Mouse (Mus musculus) cerebellum, postnatal 10 days (tissue): ENCODE measurements at regions not wholly inside any gene's neighbourhood (a gene's known extent, or its start where the extent isn't known, plus 50 kb on each side); places are given as distances from the start of the nearest gene placed in this dataset.

Experiments used
- DNase-seq, 2 experiments: peaks; one replicate each; pipeline ENCODE4 v3.0.0; 2021; ENCODE audit warnings: mixed read lengths in 2 of 2

DNA sequence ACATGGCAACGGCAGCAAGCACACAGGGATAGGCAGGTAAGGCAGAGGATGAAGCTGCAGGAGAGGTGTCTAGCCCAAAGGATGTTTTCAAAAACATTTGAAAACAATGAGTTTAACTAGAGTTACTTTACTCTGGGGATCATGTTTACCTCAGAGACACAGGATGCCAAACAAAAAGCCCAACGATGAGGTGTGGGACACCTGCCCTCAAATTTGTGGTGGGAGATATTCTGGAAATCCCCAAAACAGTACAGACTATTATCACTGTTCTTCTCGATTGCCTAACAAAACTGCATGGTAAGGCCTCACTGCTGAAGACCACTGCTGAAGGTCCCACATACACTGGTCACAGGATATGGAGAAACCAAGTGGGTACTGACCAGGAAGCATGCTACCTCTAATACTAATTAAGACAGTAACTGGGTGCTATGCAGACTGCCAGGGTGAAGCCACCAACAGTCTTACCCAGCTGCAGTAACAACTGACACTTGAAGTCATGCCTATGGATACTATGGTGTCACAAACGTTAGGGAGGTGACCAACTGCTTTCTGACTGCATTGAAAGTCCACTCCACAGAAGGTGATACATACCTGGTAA, 197.1 kb upstream of the Mkln1 start:
- no peak for DNase-seq

DNA sequence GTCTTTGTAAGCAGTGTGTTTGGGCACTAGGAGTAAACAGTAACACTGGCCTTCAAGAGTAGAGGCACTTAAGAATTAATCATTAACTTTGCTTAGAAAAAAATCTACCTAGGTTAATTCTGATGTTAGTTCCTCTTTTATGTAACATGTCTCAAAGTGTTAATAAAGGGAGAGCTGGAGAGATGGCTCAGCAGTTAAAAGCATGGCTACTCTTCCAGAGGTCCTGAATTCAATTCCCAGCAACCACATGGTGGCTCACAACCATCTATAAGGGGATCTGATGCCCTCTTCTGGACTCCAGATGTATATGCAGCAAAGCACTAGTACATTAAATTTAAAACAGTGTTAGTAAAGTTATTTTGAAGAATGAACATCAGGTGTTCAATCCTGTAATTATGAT, 195.9 kb upstream of the Mkln1 start:
- no peak for DNase-seq

DNA sequence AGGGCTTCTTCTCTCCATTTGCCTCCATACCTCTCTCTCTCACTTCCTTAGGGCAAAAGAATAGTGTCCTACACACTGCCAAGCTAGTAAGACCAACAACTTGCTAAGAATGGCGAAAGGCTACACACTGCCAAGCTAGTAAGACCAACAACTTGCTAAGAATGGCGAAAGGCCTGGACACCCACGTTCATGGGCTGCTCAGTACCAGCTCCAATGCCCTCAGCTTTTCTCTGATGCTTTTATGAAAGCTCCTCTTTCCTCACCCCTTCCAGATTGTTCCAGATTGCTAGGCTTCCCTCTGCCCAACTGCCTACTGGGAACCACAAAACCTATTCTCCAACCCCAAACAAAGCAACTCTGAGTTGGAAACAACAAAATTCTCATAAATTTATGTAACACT, 194.1 kb upstream of the Mkln1 start:
- DNase-seq, result no peak

DNA sequence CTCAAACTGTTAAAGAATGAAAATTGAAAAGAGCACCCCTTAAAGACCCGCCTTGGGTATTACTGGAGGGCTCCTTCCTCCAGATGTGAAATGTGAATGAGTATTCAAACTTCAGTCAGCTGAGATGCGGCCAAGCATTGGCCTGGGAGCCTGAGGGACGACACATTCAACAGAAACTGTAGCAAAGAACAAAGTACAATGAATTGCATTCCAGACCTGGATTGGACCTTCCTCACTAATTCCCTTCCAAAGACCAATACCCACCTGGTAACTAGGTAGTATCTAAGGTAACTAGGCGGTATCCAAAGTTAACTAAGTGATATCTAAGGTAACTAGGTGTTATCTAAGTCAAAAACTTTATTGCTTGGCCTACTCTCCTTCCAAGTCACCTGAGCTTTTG, 193.7 kb upstream of the Mkln1 start:
- DNase-seq, result no peak

GRCm38 (mm10) chr6:31206106-31206505, 192.4 kb upstream of the Mkln1 start:
- no peak for DNase-seq

GRCm38 (mm10) chr6:31207231-31207630, 191.3 kb upstream of the Mkln1 start:
- no peak for DNase-seq

- no peak for DNase-seq
Measured at GRCm38 (mm10) chr6:31208224-31208623, 190.3 kb upstream of the Mkln1 start.

- no peak for DNase-seq
Measured at GRCm38 (mm10) chr6:31209411-31210139, 189.0 kb upstream of the Mkln1 start.

DNA sequence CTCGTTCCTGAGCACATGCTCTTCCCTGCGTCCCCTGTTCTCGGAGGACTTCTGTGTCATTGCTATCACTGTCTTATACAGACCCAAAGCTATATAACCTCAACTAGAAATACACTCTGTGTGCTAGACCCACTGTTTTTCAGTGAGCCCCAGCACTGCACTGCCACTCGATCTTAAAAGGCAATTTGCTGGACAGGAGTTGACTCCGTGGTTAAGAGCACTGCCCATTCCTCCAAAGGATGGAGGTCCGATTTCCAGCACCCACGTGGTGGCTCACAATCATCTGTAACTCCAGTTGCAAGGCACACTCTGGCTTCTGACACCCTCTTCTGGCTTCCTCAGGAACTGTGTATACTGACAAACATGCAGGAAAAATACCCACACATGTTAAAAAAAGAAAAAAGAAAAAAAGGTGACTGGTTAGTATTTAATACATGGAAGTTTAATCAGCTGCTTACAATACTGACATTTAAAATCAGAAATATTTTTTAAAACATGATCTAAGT, 188.3 kb upstream of the Mkln1 start:
- DNase-seq, result no peak

- no peak for DNase-seq
Measured at GRCm38 (mm10) chr6:31211091-31211490, 187.4 kb upstream of the Mkln1 start.

- DNase-seq, result no peak
Measured at GRCm38 (mm10) chr6:31211616-31212015, 186.9 kb upstream of the Mkln1 start.

DNA sequence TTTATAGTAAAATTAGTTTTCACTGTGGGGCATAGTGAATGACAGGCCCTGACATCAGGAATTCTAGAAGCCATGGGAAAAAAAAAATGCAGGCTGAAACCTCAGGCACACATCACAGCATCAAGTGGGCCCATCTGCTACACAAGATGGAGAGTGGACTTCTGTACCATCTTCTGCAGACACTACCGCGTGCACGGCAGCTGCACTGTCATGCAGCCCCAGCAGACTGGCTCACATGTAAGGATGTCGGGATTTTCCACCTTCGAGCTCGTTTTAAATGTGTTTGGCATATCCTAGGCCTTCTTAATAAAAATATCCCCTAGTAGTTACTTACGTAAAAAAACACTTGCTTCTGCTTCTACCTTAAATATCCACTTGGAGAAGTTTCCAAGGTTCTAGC, 186.5 kb upstream of the Mkln1 start:
- no peak for DNase-seq

DNA sequence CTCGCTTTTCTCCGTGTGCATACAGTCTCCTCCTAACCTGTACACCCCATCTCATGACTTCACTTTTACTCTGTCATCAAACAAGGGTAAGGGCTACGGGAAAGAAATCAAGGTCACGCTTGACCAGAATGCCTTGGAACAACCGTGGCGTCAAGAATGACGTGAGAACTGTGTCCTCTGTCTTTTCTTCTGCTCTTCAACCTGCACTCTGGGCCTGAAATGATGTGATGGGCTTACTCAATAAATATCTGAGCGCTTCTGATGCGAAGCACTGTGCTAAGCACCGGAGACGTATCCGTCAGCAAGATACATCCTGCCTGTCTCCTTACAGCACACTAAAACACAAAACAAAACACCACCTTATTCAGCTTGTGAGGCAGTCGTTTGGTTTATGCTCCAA, 185.8 kb upstream of the Mkln1 start:
- no peak for DNase-seq

- DNase-seq, result no peak
Measured at GRCm38 (mm10) chr6:31213161-31213560, 185.4 kb upstream of the Mkln1 start.

DNA sequence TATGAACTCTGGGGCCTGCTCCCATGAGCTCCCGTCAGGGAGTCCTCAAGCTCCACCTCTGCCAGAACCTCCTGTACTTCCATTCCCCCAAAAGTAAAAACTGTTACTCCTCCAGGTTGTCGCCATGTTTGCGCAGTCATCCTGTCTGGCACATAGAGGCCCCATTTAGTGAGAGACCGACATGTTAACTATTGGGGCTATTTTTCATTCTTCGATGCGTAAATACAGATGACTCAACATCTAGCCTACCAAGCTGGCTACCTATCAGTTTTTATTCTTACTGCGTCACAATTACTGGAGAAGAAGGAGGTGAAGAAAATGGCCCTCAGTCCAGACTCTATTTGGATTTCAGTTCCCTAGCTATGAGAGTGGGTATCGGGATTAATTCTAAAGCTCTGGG, 182.9 kb upstream of the Mkln1 start:
- no peak for DNase-seq

DNA sequence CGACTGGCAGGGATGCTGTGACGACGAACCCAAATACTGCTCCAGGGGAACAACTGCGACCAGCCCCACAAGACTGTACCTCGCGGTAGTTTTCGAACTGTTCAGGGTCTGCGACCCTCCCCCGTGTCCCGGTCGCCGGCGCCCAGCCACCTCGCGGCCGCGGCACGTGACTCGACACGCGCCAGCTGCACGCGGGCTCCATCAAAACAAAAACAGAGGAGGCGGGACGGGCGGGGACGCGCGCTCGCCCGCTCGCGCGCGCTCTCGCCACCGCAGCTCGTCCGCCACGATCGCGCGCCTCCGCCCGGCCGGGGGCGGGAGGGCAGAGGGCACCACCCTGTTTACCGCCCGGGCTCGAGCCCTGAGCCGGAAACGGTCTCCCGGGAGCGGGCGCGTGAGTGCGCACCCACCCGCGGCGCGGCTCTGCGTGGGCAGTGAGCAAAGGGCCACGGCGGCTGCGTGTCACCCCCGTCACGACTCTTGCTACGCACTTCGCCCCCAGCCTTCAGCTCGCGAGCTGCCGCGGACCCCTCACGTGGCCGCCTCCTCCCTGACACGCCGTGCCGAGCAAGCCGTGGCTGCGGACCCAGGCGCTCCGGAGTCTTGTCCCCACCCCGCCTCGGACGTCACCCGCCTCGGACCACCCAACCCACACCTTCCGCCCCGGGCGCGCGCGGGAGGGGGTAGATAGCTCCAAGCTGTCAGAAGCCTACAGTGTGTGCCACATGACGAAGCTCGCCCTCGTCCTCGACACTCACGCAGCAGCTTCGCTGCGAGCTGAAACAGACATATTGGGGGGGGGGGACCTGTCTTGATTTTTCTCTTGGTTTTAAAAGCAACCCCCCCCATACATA, 182.1 kb upstream of the Mkln1 start:
- DNase-seq, result peak; percentile 82 to 86

GRCm38 (mm10) chr6:31217060-31217541, 181.4 kb upstream of the Mkln1 start:
- peak; percentile 60 to 68 for DNase-seq

DNA sequence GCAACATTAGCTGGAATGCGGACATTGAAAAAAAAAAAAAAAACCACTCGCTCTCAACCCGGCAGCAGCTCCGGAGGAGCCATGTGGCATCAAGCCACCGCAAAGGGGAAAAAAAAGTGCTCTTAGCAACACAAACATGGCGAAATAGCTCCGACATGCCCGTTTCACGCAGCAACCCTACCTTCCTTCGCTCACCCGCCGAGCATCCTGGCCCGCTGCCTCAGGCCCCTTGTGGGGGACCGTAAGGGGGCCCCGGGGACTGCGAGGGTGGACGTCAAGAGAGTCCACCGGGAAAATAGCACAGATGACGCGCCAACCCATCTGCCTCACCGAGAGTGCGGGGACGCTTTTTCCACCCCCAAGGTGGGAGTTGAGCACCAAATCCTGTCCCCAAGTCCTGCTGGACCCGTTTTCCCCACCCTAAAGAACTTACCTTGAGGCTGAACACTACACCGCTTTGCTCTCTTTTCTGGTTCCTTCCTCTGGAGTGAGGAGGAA, 180.8 kb upstream of the Mkln1 start:
- DNase-seq, result peak; percentile 66 to 67

DNA sequence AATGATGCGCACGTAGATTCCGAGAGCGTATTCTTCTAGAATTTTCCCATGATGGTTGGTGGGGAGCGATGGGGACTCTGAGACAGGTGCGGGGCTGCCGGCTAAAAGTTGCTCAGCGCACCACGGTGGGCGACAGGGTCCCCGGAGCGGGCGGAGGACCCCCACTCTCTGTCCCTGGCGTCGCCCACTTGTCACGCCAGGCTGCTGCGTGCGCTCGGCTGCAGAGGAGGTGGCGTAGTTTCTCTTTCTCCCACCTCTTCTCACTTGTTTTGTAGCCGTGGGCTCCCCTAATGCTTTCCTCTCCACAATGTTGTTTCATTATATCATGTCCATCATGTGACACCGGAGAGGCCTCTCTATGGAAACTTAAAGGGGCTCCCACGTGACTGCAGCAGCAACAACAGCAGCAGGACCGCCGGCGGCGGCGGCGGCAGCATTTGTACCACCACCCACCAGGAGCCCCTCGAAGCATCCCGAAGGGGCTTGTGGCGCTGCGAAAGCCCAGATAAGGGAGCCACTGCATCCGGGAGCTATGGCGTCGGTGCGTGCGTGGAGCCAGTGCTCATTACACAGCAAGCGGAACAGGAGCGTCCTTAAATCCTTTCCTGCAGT, 180.3 kb upstream of the Mkln1 start:
- peak; percentile 43 to 46 for DNase-seq

GRCm38 (mm10) chr6:31218880-31219279, 179.7 kb upstream of the Mkln1 start:
- no peak for DNase-seq

- no peak for DNase-seq
Measured at GRCm38 (mm10) chr6:31219736-31220135, 178.8 kb upstream of the Mkln1 start.

DNA sequence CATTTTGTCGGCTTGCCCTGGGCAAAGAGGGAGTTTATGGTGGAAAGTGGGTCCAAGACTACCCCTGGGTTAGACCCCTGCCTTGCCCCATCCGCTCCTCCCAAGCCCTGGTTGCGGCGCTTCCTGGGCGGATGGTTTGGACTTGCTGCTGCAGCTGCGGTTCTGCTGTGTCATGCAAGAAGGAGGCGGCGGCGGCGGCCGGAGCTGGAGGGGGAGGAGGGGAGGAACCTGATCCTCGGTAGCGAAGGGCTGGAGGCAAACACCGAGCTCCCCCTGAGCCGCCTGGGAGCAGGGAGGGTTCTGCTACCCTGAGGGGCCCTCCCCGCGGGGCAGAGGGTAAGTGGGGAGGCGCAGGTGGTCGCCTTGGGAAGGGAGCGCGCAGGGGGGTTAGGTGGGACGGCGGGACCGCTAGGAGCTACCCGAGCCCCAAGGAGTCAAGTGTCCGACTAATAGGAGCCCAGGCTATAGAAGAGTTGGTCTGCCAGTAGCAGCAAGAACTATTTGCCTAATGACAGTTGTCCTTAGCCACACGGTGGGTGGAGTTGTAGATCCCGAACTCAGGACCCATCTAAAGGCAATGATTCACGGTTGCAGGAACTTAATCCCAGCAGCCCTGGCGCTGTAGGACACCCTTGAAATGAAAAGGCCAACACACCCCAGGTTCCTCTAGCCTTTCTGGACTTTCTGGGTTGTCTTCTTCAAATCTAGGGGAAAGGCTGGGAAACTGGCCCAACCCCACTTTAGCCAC, 178.2 kb upstream of the Mkln1 start:
- DNase-seq, result peak; percentile 46 to 49
